Mouse (Mus musculus) G1E (cell line): ENCODE measurements around the gene Flrt1. TPM values are rescaled to one million over a fixed set of nuclear protein-coding genes. Genes with fewer than 3 reads are reported as not detected.

ENCODE experiments used
- ATAC-seq: 2 replicates; pipeline ENCODE4 v1.8.0; 2016; ENCODE audit warnings: mild to moderate bottlenecking; ENCODE audit not compliant: insufficient number of reproducible peaks, poor library complexity, low FRiP score, severe bottlenecking; ENCODE audit errors: extremely low read depth
- DNase-seq: peaks from one replicate; pipeline ENCODE4 v3.0.0; 2012; ENCODE audit warnings: low spot score
- H3K27me3 ChIP-seq: 2 replicates; pipeline ENCODE4 v1.6.1; 2012; ENCODE audit warnings: mild to moderate bottlenecking, low read length, inconsistent platforms; ENCODE audit not compliant: insufficient read depth
- H3K36me3 ChIP-seq: replicated peaks from 2 replicates; pipeline ENCODE3; 2012; ENCODE audit warnings: mild to moderate bottlenecking, inconsistent platforms
- H3K4me1 ChIP-seq: 2 replicates; pipeline ENCODE4 v1.6.1; 2012; ENCODE audit warnings: low read depth, low read length, inconsistent platforms, mixed read lengths; ENCODE audit not compliant: insufficient read depth
- H3K4me3 ChIP-seq: 2 replicates; pipeline ENCODE4 v1.5.1; 2012; ENCODE audit warnings: low read depth, mild to moderate bottlenecking, inconsistent platforms, low read length, moderate library complexity, mixed read lengths
- H3K9me3 ChIP-seq: replicated peaks from 2 replicates; pipeline ENCODE4 v1.6.1; 2012; ENCODE audit warnings: inconsistent platforms
- CTCF ChIP-seq: IDR thresholded peaks from 2 replicates; pipeline ENCODE4 v1.5.1; 2012; ENCODE audit warnings: low read depth, low read length, inconsistent platforms, mixed read lengths
- GATA1 ChIP-seq: IDR thresholded peaks from 2 replicates; pipeline ENCODE4 v1.6.1; 2012; ENCODE audit warnings: borderline replicate concordance, low read length, inconsistent platforms, mixed read lengths
- GATA2 ChIP-seq: IDR thresholded peaks from 2 replicates; pipeline ENCODE4 v1.6.1; 2012; ENCODE audit warnings: low read depth, low read length, inconsistent platforms, borderline replicate concordance
- POLR2AphosphoS5 ChIP-seq: IDR thresholded peaks from 2 replicates; pipeline ENCODE4 v1.6.1; 2012; ENCODE audit warnings: low read depth, low read length, inconsistent platforms; ENCODE audit not compliant: insufficient replicate concordance
- TAL1 ChIP-seq: conservative IDR thresholded peaks from 2 replicates; pipeline ENCODE4 v1.6.1; 2012; ENCODE audit warnings: low read depth, low read length, inconsistent platforms, mixed read lengths
- polyA plus RNA-seq: library from polyadenylated mRNA; stranded (reverse); fragments of >175 nt; gene quantifications from 2 replicates; pipeline ENCODE4 v1.2.3, GENCODE M21; 2012
- total RNA-seq, 2 experiments: library from RNA; stranded (forward) in 1 of 2; stranded (reverse) in 1 of 2; fragments of 200-1000 nt in 1 of 2; fragments of >200 nt in 1 of 2; fragmentation: Nextera tagmentation in 1 of 2; gene quantifications; 2 replicates each; pipeline ENCODE4 v1.2.3; 2014 to 2017

Gene Flrt1
- total and polyA plus RNA-seq, 3 experiments, result 0.05 TPM; not detected in 2

DNA sequence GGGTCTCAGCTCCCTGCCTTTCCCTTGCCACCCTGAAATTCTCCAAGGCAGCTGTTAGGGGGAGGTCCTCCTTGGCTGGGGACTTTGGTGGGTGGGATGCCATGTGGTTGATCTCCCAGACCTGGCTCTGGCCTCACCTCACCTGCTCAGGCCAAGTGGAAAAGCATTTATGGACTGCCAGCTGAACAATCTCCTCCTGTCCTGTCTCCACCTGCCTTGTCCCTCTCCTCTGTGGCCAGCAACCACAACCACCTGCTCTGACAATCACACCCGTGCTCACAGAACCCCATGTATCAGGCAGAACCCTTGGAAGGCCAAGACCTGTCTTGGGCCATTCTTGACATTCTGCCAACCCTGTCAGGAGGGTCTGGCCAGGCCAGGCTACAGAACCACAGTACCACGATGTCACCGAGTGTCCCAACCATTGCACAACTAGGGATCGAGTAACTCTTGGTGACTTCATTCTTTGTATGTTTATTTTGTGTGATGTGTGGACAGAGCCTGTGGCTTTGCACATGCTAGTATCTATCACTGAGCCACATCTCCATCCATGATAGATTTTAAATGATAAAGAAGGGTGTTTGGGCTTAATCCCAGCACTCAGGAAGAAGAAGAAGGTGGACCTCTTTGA is 20.1 kb upstream of the Flrt1 start:
- no peak for TF ChIP-seq TAL1
- no peak for TF ChIP-seq GATA1
- TF ChIP-seq GATA2, result no peak
- no peak for TF ChIP-seq POLR2AphosphoS5
- TF ChIP-seq CTCF, result no peak
- Histone ChIP-seq H3K4me1 (no peaks in the 10 kb centered on the region), H3K9me3 (no peaks in the 10 kb centered on the region), H3K27me3 (peaks cover 15% of the 10 kb centered on the region), H3K36me3 (no peaks in the 10 kb centered on the region), H3K4me3 (no peak overlapping the region)
- ATAC-seq, result no peak
- no peak for DNase-seq

- Histone ChIP-seq H3K4me3 (no peak overlapping the region), H3K4me1 (no peaks in the 10 kb centered on the region), H3K27me3 (peaks cover 22% of the 10 kb centered on the region), H3K36me3 (no peaks in the 10 kb centered on the region), H3K9me3 (no peaks in the 10 kb centered on the region)
- DNase-seq, result no peak
- TF ChIP-seq CTCF, result no peak
- ATAC-seq, result no peak
These were observed 17.3 kb upstream of the Flrt1 start for GRCm38 (mm10) chr19:7122698-7123306.

- no peaks in the 10 kb centered on the region for H3K4me1 ChIP-seq
- H3K36me3 ChIP-seq, result no peaks in the 10 kb centered on the region
- ATAC-seq (no peak), DNase-seq (no peak)
- TF ChIP-seq CTCF (no peak), TAL1 (no peak), GATA2 (no peak), GATA1 (no peak), POLR2AphosphoS5 (no peak)
- H3K27me3 ChIP-seq, result peaks cover 24% of the 10 kb centered on the region
- H3K4me3 ChIP-seq, result no peak overlapping the region
- no peaks in the 10 kb centered on the region for H3K9me3 ChIP-seq
These were observed 16.7 kb upstream of the Flrt1 start for GRCm38 (mm10) chr19:7122277-7122676.

- Histone ChIP-seq H3K27me3 (peaks cover 30% of the 10 kb centered on the region), H3K36me3 (no peaks in the 10 kb centered on the region), H3K4me3 (no peak overlapping the region), H3K9me3 (no peaks in the 10 kb centered on the region), H3K4me1 (no peaks in the 10 kb centered on the region)
- DNase-seq (no peak), ATAC-seq (no peak)
- TF ChIP-seq POLR2AphosphoS5, result no peak
- no peak for TF ChIP-seq GATA2
- no peak for TF ChIP-seq TAL1
- TF ChIP-seq CTCF, result no peak
- no peak for TF ChIP-seq GATA1
These were observed 15.7 kb upstream of the Flrt1 start for GRCm38 (mm10) chr19:7121252-7121651.

GRCm38 (mm10) chr19:7117653-7118307 is 12.3 kb upstream of the Flrt1 start:
- H3K4me3 ChIP-seq, result no peak overlapping the region
- DNase-seq, result no peak
- H3K27me3 ChIP-seq, result peaks cover 33% of the 10 kb centered on the region
- H3K9me3 ChIP-seq, result no peaks in the 10 kb centered on the region
- H3K36me3 ChIP-seq, result no peaks in the 10 kb centered on the region
- H3K4me1 ChIP-seq, result no peaks in the 10 kb centered on the region
- no peak for ATAC-seq
- TF ChIP-seq CTCF (no peak), TAL1 (no peak), GATA1 (no peak)

DNA sequence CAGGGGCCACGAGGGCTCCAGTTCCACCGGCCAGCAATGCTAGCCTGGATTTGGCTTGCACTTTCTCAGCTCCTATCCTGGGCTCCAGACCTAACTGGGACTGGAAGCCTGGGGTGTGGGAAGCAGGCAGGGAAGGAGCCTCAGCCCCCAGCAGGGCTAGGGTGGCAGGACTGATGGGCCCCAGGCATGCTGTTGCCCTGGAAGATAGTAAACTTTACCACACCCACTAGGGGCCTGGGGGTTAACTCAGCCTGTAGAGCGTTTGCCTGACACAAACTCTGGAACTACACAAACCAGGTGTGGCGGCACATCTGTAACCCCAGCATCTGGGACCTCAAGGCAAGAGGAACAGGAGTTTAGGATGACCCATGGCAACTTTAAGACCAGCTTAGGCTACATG is 11.6 kb upstream of the Flrt1 start:
- H3K4me3 ChIP-seq, result no peak overlapping the region
- no peaks in the 10 kb centered on the region for H3K9me3 ChIP-seq
- H3K36me3 ChIP-seq, result no peaks in the 10 kb centered on the region
- H3K4me1 ChIP-seq, result no peaks in the 10 kb centered on the region
- ATAC-seq, result no peak
- DNase-seq, result no peak
- H3K27me3 ChIP-seq, result peaks cover 33% of the 10 kb centered on the region
- no peak for TF ChIP-seq GATA2
- TF ChIP-seq CTCF, result no peak
- TF ChIP-seq TAL1, result no peak
- TF ChIP-seq GATA1, result no peak
- no peak for TF ChIP-seq POLR2AphosphoS5
